Mouse (Mus musculus) CH12.LX (cell line): ENCODE measurements at regions not wholly inside any gene's neighbourhood (a gene's known extent, or its start where the extent isn't known, plus 50 kb on each side); places are given as distances from the start of the nearest gene placed in this dataset.

ENCODE experiments used
- DNase-seq: peaks from one replicate; pipeline ENCODE4 v3.0.0-alpha.2; 2013; ENCODE audit errors: extremely low read depth
- H3K27ac ChIP-seq: 2 replicates; pipeline ENCODE4 v1.5.1; 2012; ENCODE audit warnings: low read depth, mild to moderate bottlenecking, control low read depth, moderate library complexity; ENCODE audit not compliant: insufficient read depth
- H3K27me3 ChIP-seq: replicated peaks from 2 replicates; pipeline ENCODE3; 2012; ENCODE audit warnings: inconsistent platforms
- H3K36me3 ChIP-seq, 2 experiments: replicated peaks in 1 of 2; 2 replicates each; pipeline versions ENCODE3 to v1.6.1; 2012; ENCODE audit warnings: inconsistent platforms in 1 of 2, low read length in 1 of 2, mild to moderate bottlenecking in 1 of 2, mixed read lengths in 1 of 2, moderate library complexity in 1 of 2; ENCODE audit not compliant: control insufficient read depth in 1 of 2, insufficient read depth in 1 of 2
- H3K4me1 ChIP-seq, 2 experiments: 2 replicates each; pipeline ENCODE4 v1.6.1; 2012; ENCODE audit warnings: inconsistent platforms in 1 of 2, moderate library complexity in 1 of 2; ENCODE audit not compliant: insufficient read depth in 2 of 2, control insufficient read depth in 1 of 2
- H3K4me2 ChIP-seq: 2 replicates; pipeline ENCODE4 v1.6.1; 2012; ENCODE audit warnings: low read depth, mild to moderate bottlenecking, control low read depth; ENCODE audit not compliant: poor library complexity, insufficient read depth, severe bottlenecking
- H3K4me3 ChIP-seq, 3 experiments: fragments of 150-350 bp in 1 of 3; sonication (generic) in 1 of 3; replicated peaks in 1 of 3; 2 replicates each; pipeline versions ENCODE3 to v1.5.1; 2011 to 2012; ENCODE audit warnings: low read depth in 2 of 3, low read length in 2 of 3, mild to moderate bottlenecking in 2 of 3, moderate library complexity in 2 of 3, control low read depth in 1 of 3, improper control_type of control experiment in 1 of 3, inconsistent platforms in 1 of 3, mixed read lengths in 1 of 3; ENCODE audit not compliant: poor library complexity in 1 of 3
- H3K79me2 ChIP-seq: replicated peaks from 2 replicates; pipeline ENCODE4 v1.6.1; 2012; ENCODE audit warnings: mild to moderate bottlenecking, moderate library complexity; ENCODE audit not compliant: control insufficient read depth, poor library complexity, insufficient read depth, severe bottlenecking; ENCODE audit errors: extremely low read depth
- H3K9ac ChIP-seq: 2 replicates; pipeline ENCODE4 v1.6.1; 2012; ENCODE audit warnings: low read depth, mild to moderate bottlenecking, control low read depth, moderate library complexity; ENCODE audit not compliant: insufficient read depth
- H3K9me3 ChIP-seq: replicated peaks from 2 replicates; pipeline ENCODE3; 2012; ENCODE audit warnings: low read length, inconsistent platforms, mixed read lengths
- BHLHE40 ChIP-seq: IDR thresholded peaks from 2 replicates; pipeline ENCODE4 v1.6.1; 2011; ENCODE audit warnings: mild to moderate bottlenecking, low read depth, low read length, improper control_type of control experiment
- CHD2 ChIP-seq: IDR thresholded peaks from 2 replicates; pipeline ENCODE4 v1.6.1; 2011; ENCODE audit warnings: low read length, improper control_type of control experiment
- CTCF ChIP-seq, 2 experiments: IDR thresholded peaks in 1 of 2; conservative IDR thresholded peaks in 1 of 2; 2 replicates each; pipeline ENCODE4 v1.5.1; 2011 to 2012; ENCODE audit warnings: low read depth in 2 of 2, low read length in 2 of 2, improper control_type of control experiment in 1 of 2, inconsistent platforms in 1 of 2, mild to moderate bottlenecking in 1 of 2, moderate library complexity in 1 of 2
- E2F4 ChIP-seq: IDR thresholded peaks from 2 replicates; pipeline ENCODE4 v1.6.1; 2011; ENCODE audit warnings: low read depth, low read length, improper control_type of control experiment; ENCODE audit not compliant: insufficient replicate concordance
- ELF1 ChIP-seq: IDR thresholded peaks from 2 replicates; pipeline ENCODE4 v1.6.1; 2014; ENCODE audit warnings: low read depth, mild to moderate bottlenecking, inconsistent platforms, low read length, improper control_type of control experiment
- EP300 ChIP-seq: IDR thresholded peaks from 2 replicates; pipeline ENCODE4 v1.6.1; 2011; ENCODE audit warnings: low read length, improper control_type of control experiment
- GABPA ChIP-seq: IDR thresholded peaks from 2 replicates; pipeline ENCODE4 v1.6.1; 2012; ENCODE audit warnings: low read depth, low read length, improper control_type of control experiment, inconsistent platforms; ENCODE audit not compliant: insufficient replicate concordance
- HCFC1 ChIP-seq: IDR thresholded peaks from 2 replicates; pipeline ENCODE4 v1.6.1; 2012; ENCODE audit warnings: low read depth, mild to moderate bottlenecking, inconsistent platforms, low read length, improper control_type of control experiment
- IRF4 ChIP-seq: IDR thresholded peaks from 2 replicates; pipeline ENCODE4 v1.6.1; 2014; ENCODE audit warnings: low read depth, mild to moderate bottlenecking, inconsistent platforms, low read length, improper control_type of control experiment
- JUND ChIP-seq: conservative IDR thresholded peaks from 2 replicates; pipeline ENCODE4 v1.6.1; 2011; ENCODE audit warnings: low read depth, low read length, improper control_type of control experiment
- MAFK ChIP-seq: IDR thresholded peaks from 2 replicates; pipeline ENCODE4 v1.6.1; 2011; ENCODE audit warnings: low read length, improper control_type of control experiment; ENCODE audit not compliant: insufficient replicate concordance
- MAZ ChIP-seq: IDR thresholded peaks from 2 replicates; pipeline ENCODE4 v1.6.1; 2012; ENCODE audit warnings: low read depth, mild to moderate bottlenecking, inconsistent platforms, low read length, improper control_type of control experiment, moderate library complexity
- MXI1 ChIP-seq: IDR thresholded peaks from 2 replicates; pipeline ENCODE4 v1.6.1; 2011; ENCODE audit warnings: mild to moderate bottlenecking, low read depth, low read length, improper control_type of control experiment
- NRF1 ChIP-seq: IDR thresholded peaks from 2 replicates; pipeline ENCODE4 v1.6.1; 2014; ENCODE audit warnings: low read depth, mild to moderate bottlenecking, inconsistent platforms, low read length, improper control_type of control experiment, moderate library complexity
- PAX5 ChIP-seq: IDR thresholded peaks from 2 replicates; pipeline ENCODE4 v1.6.1; 2012; ENCODE audit warnings: low read length, inconsistent platforms, mixed read lengths
- POLR2A ChIP-seq: IDR thresholded peaks from 2 replicates; pipeline ENCODE4 v1.6.1; 2011; ENCODE audit warnings: low read depth, mild to moderate bottlenecking, improper control_type of control experiment, low read length
- POLR2AphosphoS2 ChIP-seq: IDR thresholded peaks from 2 replicates; pipeline ENCODE4 v1.6.1; 2011; ENCODE audit warnings: low read depth, low read length, improper control_type of control experiment
- RCOR1 ChIP-seq: conservative IDR thresholded peaks from 2 replicates; pipeline ENCODE4 v1.6.1; 2012; ENCODE audit warnings: low read depth, mild to moderate bottlenecking, inconsistent platforms, low read length, improper control_type of control experiment
- SIN3A ChIP-seq: IDR thresholded peaks from 2 replicates; pipeline ENCODE4 v1.6.1; 2012; ENCODE audit warnings: low read length, improper control_type of control experiment, inconsistent platforms
- TCF12 ChIP-seq: IDR thresholded peaks from 2 replicates; pipeline ENCODE4 v1.6.1; 2014; ENCODE audit warnings: low read depth, mild to moderate bottlenecking, inconsistent platforms, low read length, improper control_type of control experiment
- UBTF ChIP-seq: IDR thresholded peaks from 2 replicates; pipeline ENCODE4 v1.6.1; 2012; ENCODE audit warnings: low read depth, mild to moderate bottlenecking, inconsistent platforms, low read length, improper control_type of control experiment, moderate library complexity
- USF1 ChIP-seq: IDR thresholded peaks from 2 replicates; pipeline ENCODE4 v1.6.1; 2014; ENCODE audit warnings: low read depth, mild to moderate bottlenecking, inconsistent platforms, low read length, improper control_type of control experiment
- ZMIZ1 ChIP-seq: IDR thresholded peaks from 2 replicates; pipeline ENCODE4 v1.6.1; 2012; ENCODE audit warnings: low read depth, mild to moderate bottlenecking, inconsistent platforms, low read length, improper control_type of control experiment
- ZNF384 ChIP-seq: IDR thresholded peaks from 2 replicates; pipeline ENCODE4 v1.6.1; 2012; ENCODE audit warnings: low read depth, low read length, improper control_type of control experiment, inconsistent platforms
- dilution Hi-C: fragments of 300-500 bp; cut with MboI; formaldehyde crosslinking; loops from 2 replicates; pipeline ENCODE4 v1.14.3; 2020; ENCODE audit warnings: low sequenced_read_pairs; ENCODE audit not compliant: extremely low pct_unique_long_range_greater_than_20kb, extremely low pct_ligation_motif_present
- in situ Hi-C: fragments of 300-500 bp; cut with MboI; formaldehyde crosslinking; loops from 3 replicates; pipeline ENCODE4 v1.14.3; 2019; ENCODE audit warnings: low sequenced_read_pairs, low pct_ligation_motif_present, low pct_unique_long_range_greater_than_20kb, mixed read lengths

- Histone ChIP-seq H3K27ac (no peak overlapping the region), H3K4me3 (no peak overlapping the region), H3K27me3 (no peaks in the 10 kb centered on the region)
- in situ Hi-C loops, result no loop called here
- TF ChIP-seq MAZ (no peak), IRF4 (no peak), MAFK (no peak), ZMIZ1 (no peak), POLR2AphosphoS2 (no peak), USF1 (no peak), JUND (no peak), PAX5 (no peak), CHD2 (no peak), BHLHE40 (no peak), ELF1 (no peak), NRF1 (no peak), RCOR1 (no peak), GABPA (no peak)
- TF ChIP-seq, all 38 proteins: peak for 0
- H3K4me1 ChIP-seq, result no peaks in the 10 kb centered on the region
- H3K9me3 ChIP-seq, result no peaks in the 10 kb centered on the region
- dilution Hi-C loops, result no loop called here
- no peaks in the 10 kb centered on the region for H3K36me3 ChIP-seq
- no peak for DNase-seq
- no peak overlapping the region for H3K4me2 ChIP-seq
- H3K9ac ChIP-seq, result no peak overlapping the region
- H3K79me2 ChIP-seq, result no peaks in the 10 kb centered on the region
Measured at GRCm38 (mm10) chr5:52288319-52288718, 75.3 kb upstream of the Sod3 start.

GRCm38 (mm10) chr5:52280871-52281270, 82.7 kb upstream of the Sod3 start:
- H3K36me3 ChIP-seq, result no peaks in the 10 kb centered on the region
- H3K9ac ChIP-seq, result no peak overlapping the region
- no peak overlapping the region for H3K27ac ChIP-seq
- H3K4me1 ChIP-seq, result no peaks in the 10 kb centered on the region
- H3K4me2 ChIP-seq, result no peak overlapping the region
- no peaks in the 10 kb centered on the region for H3K27me3 ChIP-seq
- in situ Hi-C loops, result no loop called here
- dilution Hi-C loops, result no loop called here
- no peak overlapping the region for H3K4me3 ChIP-seq
- no peaks in the 10 kb centered on the region for H3K9me3 ChIP-seq
- H3K79me2 ChIP-seq, result no peaks in the 10 kb centered on the region
- TF ChIP-seq ZMIZ1 (no peak), ZNF384 (no peak), E2F4 (no peak), POLR2A (no peak), UBTF (no peak), EP300 (no peak), MXI1 (no peak), MAFK (no peak), HCFC1 (no peak), TCF12 (no peak), CTCF (conservative IDR thresholded peaks at IDR 0.05 in 1 of 2, IDR thresholded peaks at IDR 0.05 in 1 of 2; ENCODE audit: low read depth in 2 of 2, low read length in 2 of 2) (no peak), SIN3A (no peak)
- no peak for DNase-seq
